Mouse (Mus musculus) liver, embryonic 12.5 days (tissue): ENCODE results near the gene Ulk4. TPM values are rescaled to one million over a fixed set of nuclear protein-coding genes. Genes with fewer than 3 reads are reported as not detected.

Experiments
- ATAC-seq: fragments of 200-750 bp; cut with Nextera tagmentation; 2 replicates; pipeline ENCODE4 v1.8.0; 2017; ENCODE audit warnings: moderate number of reproducible peaks, mild to moderate bottlenecking, moderate library complexity
- H3K27ac ChIP-seq: fragments of 300-500 bp; sonication (generic); 2 replicates; pipeline ENCODE4 v1.5.1; 2016; ENCODE audit warnings: mild to moderate bottlenecking
- H3K27me3 ChIP-seq: fragments of 300-500 bp; sonication (generic); replicated peaks from 2 replicates; pipeline ENCODE4 v1.6.1; 2016; ENCODE audit warnings: mild to moderate bottlenecking, moderate library complexity
- H3K36me3 ChIP-seq: fragments of 300-500 bp; sonication (generic); 2 replicates; pipeline ENCODE4 v1.6.1; 2016; ENCODE audit warnings: mild to moderate bottlenecking, moderate library complexity
- H3K4me1 ChIP-seq: fragments of 300-500 bp; sonication (generic); 2 replicates; pipeline ENCODE4 v1.6.1; 2016
- H3K4me2 ChIP-seq: fragments of 300-500 bp; sonication (generic); 2 replicates; pipeline ENCODE4 v1.6.1; 2016; ENCODE audit warnings: mild to moderate bottlenecking, moderate library complexity
- H3K4me3 ChIP-seq: fragments of 300-500 bp; sonication (generic); 2 replicates; pipeline ENCODE4 v1.5.1; 2016; ENCODE audit warnings: mild to moderate bottlenecking, moderate library complexity
- H3K9ac ChIP-seq: fragments of 300-500 bp; sonication (generic); 2 replicates; pipeline ENCODE4 v1.6.1; 2016; ENCODE audit warnings: mild to moderate bottlenecking, moderate library complexity
- H3K9me3 ChIP-seq: fragments of 300-500 bp; sonication (generic); replicated peaks from 2 replicates; pipeline ENCODE4 v1.6.1; 2016; ENCODE audit warnings: mild to moderate bottlenecking, moderate library complexity
- WGBS: fragments of 180-500 bp; shearing (Covaris S2); methylation state at CpG from one replicate; pipeline ENCODE4 v1.1.7; 2016; ENCODE audit not compliant: insufficient replicate concordance; 5-methylcytosine and 5-hydroxymethylcytosine counted together
- polyA plus RNA-seq: library from polyadenylated mRNA; unstranded; fragments of >200 nt; fragmentation: Nextera tagmentation; extraction: Ambion mirVana; gene quantifications from 2 replicates; pipeline ENCODE4 v1.2.1, GENCODE M21; 2016

The Ulk4 gene
- polyA plus RNA-seq, 1 experiment from 2014 or later, result 52.6 TPM

- Histone ChIP-seq H3K4me2 (no peak overlapping the region), H3K36me3 (no peaks in the 10 kb centered on the region), H3K4me3 (no peak overlapping the region), H3K9ac (no peak overlapping the region), H3K9me3 (no peaks in the 10 kb centered on the region), H3K27ac (no peak overlapping the region), H3K27me3 (no peaks in the 10 kb centered on the region), H3K4me1 (no peaks in the 10 kb centered on the region)
- ATAC-seq, result no peak
- 66% methylated on average over 2 of the region's 2 CpGs for WGBS
Observed at GRCm38 (mm10) chr9:120991801-120992200, 285.2 kb downstream of the Ulk4 start.

DNA sequence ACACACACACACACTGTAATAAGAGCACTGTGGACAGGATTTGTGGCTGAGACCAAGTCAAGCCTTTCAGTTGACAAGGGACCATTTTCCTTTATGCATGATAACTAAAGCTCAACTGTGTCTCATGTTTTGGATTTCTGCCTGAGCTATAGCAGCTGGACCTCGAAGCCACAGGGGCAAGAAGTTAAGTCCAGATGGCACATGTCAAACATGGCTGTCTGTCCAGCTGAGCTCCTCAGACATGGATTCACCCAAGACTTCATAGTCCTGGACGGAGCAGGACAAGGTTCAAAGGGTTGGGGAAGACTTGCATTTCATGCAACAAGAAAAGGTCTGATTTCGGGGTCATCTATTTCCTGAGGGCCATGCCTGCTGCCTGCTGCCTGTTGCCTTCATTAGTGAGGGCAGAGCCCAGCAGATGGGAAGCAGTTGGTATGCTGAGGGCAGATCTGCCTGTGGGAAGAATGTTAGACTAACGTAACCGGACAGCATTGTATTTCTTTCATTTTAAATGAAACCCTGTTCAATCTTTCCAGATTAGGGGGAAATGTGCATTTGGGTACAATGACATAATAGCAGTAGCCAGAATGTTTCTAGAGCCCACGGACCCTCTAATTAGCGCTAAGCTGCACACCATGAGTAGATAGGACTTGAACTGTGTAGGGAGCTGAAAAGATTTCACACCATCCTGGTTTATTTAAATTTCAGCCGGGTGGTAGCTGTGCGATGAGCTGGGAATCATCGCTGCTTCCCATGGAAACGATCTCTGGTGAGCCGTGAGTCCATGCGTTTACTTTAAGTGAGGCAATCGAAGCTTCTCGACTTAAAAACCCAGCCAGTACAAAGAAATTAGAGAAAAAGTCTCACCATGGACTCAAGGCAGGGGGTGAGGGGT lies 286.9 kb downstream of the Ulk4 start:
- Histone ChIP-seq H3K4me2 (no peak overlapping the region), H3K9me3 (no peaks in the 10 kb centered on the region), H3K27me3 (no peaks in the 10 kb centered on the region), H3K9ac (no peak overlapping the region), H3K4me1 (peaks cover 10% of the 10 kb centered on the region; the same call in 1 of the 2 replicates), H3K4me3 (no peak overlapping the region), H3K27ac (no peak overlapping the region), H3K36me3 (no peaks in the 10 kb centered on the region)
- ATAC-seq, result no peak
- WGBS, result 72% methylated on average over 15 of the region's 15 CpGs

GRCm38 (mm10) chr9:120988088-120988487 lies 288.9 kb downstream of the Ulk4 start:
- Histone ChIP-seq H3K9ac (no peak overlapping the region), H3K27ac (no peak overlapping the region), H3K27me3 (no peaks in the 10 kb centered on the region), H3K4me2 (no peak overlapping the region), H3K36me3 (no peaks in the 10 kb centered on the region), H3K4me1 (peaks cover 29% of the 10 kb centered on the region), H3K9me3 (no peaks in the 10 kb centered on the region), H3K4me3 (no peak overlapping the region)
- WGBS, result 73% methylated on average over 9 of the region's 9 CpGs
- no peak for ATAC-seq

- Histone ChIP-seq H3K4me3 (no peak overlapping the region), H3K27ac (no peak overlapping the region), H3K9ac (no peak overlapping the region), H3K4me2 (no peak overlapping the region), H3K36me3 (no peaks in the 10 kb centered on the region), H3K4me1 (peaks cover 29% of the 10 kb centered on the region), H3K9me3 (no peaks in the 10 kb centered on the region), H3K27me3 (no peaks in the 10 kb centered on the region)
- no peak for ATAC-seq
- 57% methylated on average over 4 of the region's 4 CpGs for WGBS
Observed at GRCm38 (mm10) chr9:120986994-120987393, 290.0 kb downstream of the Ulk4 start.

DNA sequence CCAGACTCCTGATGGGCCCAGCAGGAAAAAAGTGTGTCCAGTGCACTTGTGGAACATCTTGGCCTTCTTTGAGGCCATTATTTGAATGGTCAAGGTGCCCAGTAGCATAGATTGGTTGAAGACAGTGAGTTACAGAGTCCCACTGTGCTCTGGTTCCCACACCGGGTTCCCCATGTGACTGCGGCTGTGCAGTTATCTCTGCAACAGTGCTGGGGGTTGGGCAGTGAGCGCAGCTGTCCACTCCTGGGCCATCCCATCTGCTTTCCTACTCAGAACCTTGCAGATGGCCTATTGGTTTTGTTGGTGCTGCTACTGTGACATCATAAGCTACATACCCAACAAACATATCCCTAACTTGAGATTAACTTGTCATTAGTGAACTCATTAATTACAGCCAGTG lies 290.7 kb downstream of the Ulk4 start:
- H3K9me3 ChIP-seq, result no peaks in the 10 kb centered on the region
- WGBS, result 61% methylated on average over 3 of the region's 3 CpGs
- H3K36me3 ChIP-seq, result no peaks in the 10 kb centered on the region
- H3K27ac ChIP-seq, result no peak overlapping the region
- no peak for ATAC-seq
- no peak overlapping the region for H3K4me2 ChIP-seq
- no peak overlapping the region for H3K9ac ChIP-seq
- H3K4me1 ChIP-seq, result peaks cover 29% of the 10 kb centered on the region
- H3K4me3 ChIP-seq, result no peak overlapping the region
- H3K27me3 ChIP-seq, result no peaks in the 10 kb centered on the region

DNA sequence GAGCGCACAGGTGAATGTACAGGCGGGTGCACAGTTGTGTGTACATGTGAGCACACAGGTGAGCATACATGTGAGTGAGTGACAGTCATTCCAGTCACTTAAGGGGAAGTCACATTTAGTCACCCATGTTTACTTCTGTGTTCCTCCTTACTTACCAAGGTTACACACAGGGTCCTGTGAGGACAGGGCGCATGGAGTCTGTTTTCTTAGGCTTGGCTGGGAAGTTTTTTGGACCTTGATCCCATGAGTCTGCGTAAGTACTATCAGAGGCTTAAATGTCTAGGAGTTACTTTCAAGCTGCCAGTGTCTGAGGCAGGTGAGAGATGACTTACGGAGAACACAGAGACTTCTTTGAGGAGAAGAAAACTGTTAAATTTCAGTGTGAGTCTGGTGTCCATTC lies 291.5 kb downstream of the Ulk4 start:
- H3K4me2 ChIP-seq, result no peak overlapping the region
- no peak overlapping the region for H3K9ac ChIP-seq
- peaks cover 29% of the 10 kb centered on the region for H3K4me1 ChIP-seq
- no peak for ATAC-seq
- H3K9me3 ChIP-seq, result no peaks in the 10 kb centered on the region
- no peaks in the 10 kb centered on the region for H3K36me3 ChIP-seq
- no peak overlapping the region for H3K27ac ChIP-seq
- no peak overlapping the region for H3K4me3 ChIP-seq
- H3K27me3 ChIP-seq, result no peaks in the 10 kb centered on the region
- 72% methylated on average over 5 of the region's 5 CpGs for WGBS

- Histone ChIP-seq H3K36me3 (no peaks in the 10 kb centered on the region), H3K9me3 (no peaks in the 10 kb centered on the region), H3K9ac (no peak overlapping the region), H3K4me1 (peaks cover 29% of the 10 kb centered on the region), H3K27me3 (no peaks in the 10 kb centered on the region), H3K4me3 (no peak overlapping the region), H3K4me2 (no peak overlapping the region), H3K27ac (no peak overlapping the region)
- 83% methylated on average over 5 of the region's 5 CpGs for WGBS
- ATAC-seq, result no peak
Observed at GRCm38 (mm10) chr9:120985009-120985408, 292.0 kb downstream of the Ulk4 start.

- no peak for ATAC-seq
- H3K36me3 ChIP-seq, result no peaks in the 10 kb centered on the region
- peaks cover 29% of the 10 kb centered on the region for H3K4me1 ChIP-seq
- no peaks in the 10 kb centered on the region for H3K27me3 ChIP-seq
- no peak overlapping the region for H3K4me3 ChIP-seq
- WGBS, result 63% methylated on average over 5 of the region's 5 CpGs
- no peak overlapping the region for H3K27ac ChIP-seq
- H3K4me2 ChIP-seq, result no peak overlapping the region
- no peaks in the 10 kb centered on the region for H3K9me3 ChIP-seq
- no peak overlapping the region for H3K9ac ChIP-seq
Observed at GRCm38 (mm10) chr9:120984509-120984908, 292.5 kb downstream of the Ulk4 start.

DNA sequence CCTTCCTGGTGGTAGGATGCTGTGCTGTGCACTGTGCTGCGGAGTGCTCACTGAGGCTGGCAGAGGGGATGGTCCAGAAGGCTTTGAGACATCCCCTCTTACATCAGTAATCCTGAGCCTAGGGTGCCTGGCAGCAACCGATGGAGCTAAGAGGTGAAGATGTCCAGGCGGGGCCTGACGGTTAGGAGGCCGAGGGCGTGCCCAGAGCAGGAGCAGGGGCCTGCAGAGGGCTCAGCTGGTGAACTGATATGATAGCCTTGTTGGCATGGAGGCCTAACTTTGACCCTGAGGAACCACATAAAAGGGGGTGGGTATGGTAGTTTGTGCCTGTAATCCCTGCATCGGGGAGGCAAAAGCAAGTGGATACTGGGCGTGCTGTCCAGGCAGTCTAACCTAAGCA lies 293.1 kb downstream of the Ulk4 start:
- Histone ChIP-seq H3K4me3 (no peak overlapping the region), H3K36me3 (no peaks in the 10 kb centered on the region), H3K9ac (no peak overlapping the region), H3K27ac (no peak overlapping the region), H3K27me3 (no peaks in the 10 kb centered on the region), H3K9me3 (no peaks in the 10 kb centered on the region), H3K4me1 (peaks cover 29% of the 10 kb centered on the region), H3K4me2 (no peak overlapping the region)
- WGBS, result 74% methylated on average over 8 of the region's 8 CpGs
- peak; percentile 50 for ATAC-seq

GRCm38 (mm10) chr9:120981777-120982176 lies 295.2 kb downstream of the Ulk4 start:
- Histone ChIP-seq H3K9me3 (no peaks in the 10 kb centered on the region), H3K27ac (no peak overlapping the region), H3K27me3 (no peaks in the 10 kb centered on the region), H3K9ac (no peak overlapping the region), H3K36me3 (no peaks in the 10 kb centered on the region), H3K4me1 (peaks cover 29% of the 10 kb centered on the region), H3K4me3 (no peak overlapping the region), H3K4me2 (no peak overlapping the region)
- no peak for ATAC-seq
- WGBS, result 67% methylated on average over 7 of the region's 7 CpGs

DNA sequence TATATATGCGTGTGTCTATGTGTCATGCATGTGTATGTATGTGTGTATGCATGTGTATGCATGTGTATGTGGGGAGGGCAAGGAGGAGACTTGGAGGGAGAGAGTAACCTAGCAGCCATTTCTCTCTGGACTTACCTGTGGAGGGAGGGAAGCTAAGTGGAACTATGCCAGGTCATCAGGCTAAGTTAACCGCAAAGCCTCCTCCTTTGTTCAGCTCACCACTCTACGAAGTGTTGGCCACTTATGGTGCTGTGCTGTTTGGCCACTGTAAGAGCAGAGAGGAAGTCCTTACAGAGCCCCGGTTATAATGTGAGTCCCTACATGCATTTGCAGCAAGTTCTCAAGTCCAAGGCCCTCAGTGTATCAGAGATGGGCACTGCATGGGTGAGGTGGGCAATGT lies 300.1 kb downstream of the Ulk4 start:
- no peak overlapping the region for H3K4me2 ChIP-seq
- no peaks in the 10 kb centered on the region for H3K27me3 ChIP-seq
- no peak overlapping the region for H3K4me3 ChIP-seq
- 70% methylated on average over 4 of the region's 4 CpGs for WGBS
- H3K9ac ChIP-seq, result no peak overlapping the region
- H3K9me3 ChIP-seq, result no peaks in the 10 kb centered on the region
- no peaks in the 10 kb centered on the region for H3K36me3 ChIP-seq
- ATAC-seq, result no peak
- H3K4me1 ChIP-seq, result no peaks in the 10 kb centered on the region
- H3K27ac ChIP-seq, result no peak overlapping the region

DNA sequence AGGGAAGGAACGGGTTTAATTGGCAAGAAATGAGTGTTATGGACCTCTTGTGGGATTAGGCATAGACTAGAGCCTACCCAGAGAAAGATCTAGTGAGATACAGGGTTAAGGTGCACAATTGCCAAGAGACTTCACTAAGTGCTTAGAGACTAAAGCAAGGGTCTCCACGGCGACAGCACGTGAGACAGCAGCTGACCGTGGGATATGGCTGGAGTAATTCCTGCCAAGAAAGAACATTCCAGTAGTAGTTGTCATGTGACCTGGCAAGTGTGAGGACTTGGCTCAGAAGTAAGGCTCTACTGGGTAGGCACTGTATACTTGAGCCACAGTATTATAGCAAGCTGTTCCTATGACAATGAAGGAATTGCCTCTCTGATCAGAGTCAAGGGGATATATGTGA lies 300.8 kb downstream of the Ulk4 start:
- no peaks in the 10 kb centered on the region for H3K27me3 ChIP-seq
- no peak overlapping the region for H3K4me3 ChIP-seq
- no peaks in the 10 kb centered on the region for H3K9me3 ChIP-seq
- no peak overlapping the region for H3K9ac ChIP-seq
- H3K27ac ChIP-seq, result no peak overlapping the region
- 75% methylated on average over 5 of the region's 5 CpGs for WGBS
- ATAC-seq, result no peak
- no peak overlapping the region for H3K4me2 ChIP-seq
- H3K4me1 ChIP-seq, result no peaks in the 10 kb centered on the region
- H3K36me3 ChIP-seq, result no peaks in the 10 kb centered on the region

DNA sequence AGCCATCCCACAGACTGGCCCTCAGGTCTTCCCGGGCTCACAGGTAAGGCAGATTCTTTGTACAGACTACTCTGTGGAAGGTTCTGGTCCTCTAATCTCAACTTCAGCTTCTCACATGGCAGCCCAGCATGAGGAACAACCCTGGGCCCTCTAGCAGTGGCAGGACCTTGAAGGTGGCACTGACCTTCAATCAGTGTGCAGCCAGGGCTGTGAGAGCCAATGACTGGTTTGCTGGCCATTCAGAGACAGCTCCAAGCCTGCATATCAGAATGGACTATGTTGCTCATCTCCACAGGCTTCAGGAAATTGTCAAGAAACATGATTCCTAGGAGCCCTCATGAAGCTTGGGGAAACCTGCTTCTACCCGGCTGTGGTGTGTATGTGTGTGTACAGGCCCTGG lies 302.8 kb downstream of the Ulk4 start:
- Histone ChIP-seq H3K36me3 (peaks cover 6% of the 10 kb centered on the region), H3K4me1 (no peaks in the 10 kb centered on the region), H3K9me3 (no peaks in the 10 kb centered on the region), H3K9ac (no peak overlapping the region), H3K27me3 (no peaks in the 10 kb centered on the region), H3K4me2 (no peak overlapping the region), H3K4me3 (no peak overlapping the region), H3K27ac (no peak overlapping the region)
- WGBS, result 73% methylated on average over 2 of the region's 2 CpGs
- no peak for ATAC-seq
